Mouse (Mus musculus) MEL (cell line): ENCODE measurements around the gene Mrps21. TPM values are rescaled to one million over a fixed set of nuclear protein-coding genes. Genes with fewer than 3 reads are reported as not detected.

Experiments
- DNase-seq: peaks from one replicate; pipeline ENCODE4 v3.0.0; 2011; ENCODE audit warnings: low read depth, low spot score
- H3K27ac ChIP-seq: 2 replicates; pipeline ENCODE4 v1.5.1; 2012; ENCODE audit warnings: low read depth, mild to moderate bottlenecking, control low read depth, low read length, moderate library complexity; ENCODE audit not compliant: control insufficient read depth
- H3K27me3 ChIP-seq, 2 experiments: fragments of 150-350 bp in 1 of 2; sonication (generic) in 1 of 2; 2 replicates each; pipeline ENCODE4 v1.6.1; 2012; ENCODE audit warnings: low read length in 2 of 2, mild to moderate bottlenecking in 2 of 2, improper control_type of control experiment in 1 of 2, moderate library complexity in 1 of 2; ENCODE audit not compliant: insufficient read depth in 2 of 2, control insufficient read depth in 1 of 2
- H3K36me3 ChIP-seq, 2 experiments: 2 replicates each; pipeline ENCODE4 v1.6.1; 2012 to 2014; ENCODE audit warnings: low read length in 2 of 2, improper control_type of control experiment in 1 of 2, inconsistent platforms in 1 of 2, mild to moderate bottlenecking in 1 of 2; ENCODE audit not compliant: insufficient read depth in 2 of 2, control insufficient read depth in 1 of 2
- H3K4me1 ChIP-seq, 2 experiments: fragments of 150-350 bp in 1 of 2; sonication (generic) in 1 of 2; 2 replicates each; pipeline ENCODE4 v1.6.1; 2012; ENCODE audit warnings: low read length in 2 of 2, improper control_type of control experiment in 1 of 2, mild to moderate bottlenecking in 1 of 2; ENCODE audit not compliant: insufficient read depth in 2 of 2, control insufficient read depth in 1 of 2
- H3K4me3 ChIP-seq, 2 experiments: fragments of 150-350 bp in 1 of 2; sonication (generic) in 1 of 2; 2 replicates each; pipeline ENCODE4 v1.5.1; 2012; ENCODE audit warnings: low read depth in 2 of 2, low read length in 2 of 2, mild to moderate bottlenecking in 2 of 2, moderate library complexity in 2 of 2, control low read depth in 1 of 2, improper control_type of control experiment in 1 of 2; ENCODE audit not compliant: control insufficient read depth in 1 of 2, insufficient read depth in 1 of 2
- H3K79me2 ChIP-seq: 2 replicates; pipeline ENCODE4 v1.6.1; 2012; ENCODE audit warnings: mild to moderate bottlenecking, low read length, moderate library complexity; ENCODE audit not compliant: control insufficient read depth, poor library complexity, insufficient read depth
- H3K9ac ChIP-seq: 2 replicates; pipeline ENCODE4 v1.6.1; 2012; ENCODE audit warnings: low read depth, mild to moderate bottlenecking, control low read depth, low read length, moderate library complexity; ENCODE audit not compliant: control insufficient read depth, poor library complexity, severe bottlenecking
- H3K9me3 ChIP-seq: fragments of 150-350 bp; sonication (generic); replicated peaks from 2 replicates; pipeline ENCODE4 v1.6.1; 2012; ENCODE audit warnings: mild to moderate bottlenecking, low read length, improper control_type of control experiment, moderate library complexity; ENCODE audit not compliant: insufficient read depth
- CHD2 ChIP-seq: IDR thresholded peaks from 2 replicates; pipeline ENCODE4 v1.6.1; 2011; ENCODE audit warnings: low read length, improper control_type of control experiment
- EP300 ChIP-seq, 2 experiments: IDR thresholded peaks; 2 replicates each; pipeline ENCODE4 v1.6.1; 2011; ENCODE audit warnings: improper control_type of control experiment in 2 of 2, low read length in 2 of 2, low read depth in 1 of 2, mild to moderate bottlenecking in 1 of 2
- ETS1 ChIP-seq: IDR thresholded peaks from 2 replicates; pipeline ENCODE4 v1.6.1; 2012; ENCODE audit warnings: low read depth, mild to moderate bottlenecking, inconsistent platforms, low read length, improper control_type of control experiment, moderate library complexity
- GATA1 ChIP-seq: IDR thresholded peaks from 2 replicates; pipeline ENCODE4 v1.6.1; 2011; ENCODE audit warnings: low read depth, low read length, improper control_type of control experiment
- MAFK ChIP-seq: IDR thresholded peaks from 2 replicates; pipeline ENCODE4 v1.6.1; 2011; ENCODE audit warnings: low read depth, mild to moderate bottlenecking, low read length, improper control_type of control experiment, borderline replicate concordance
- MYC ChIP-seq: IDR thresholded peaks from 2 replicates; pipeline ENCODE4 v1.6.1; 2011; ENCODE audit warnings: low read depth, mild to moderate bottlenecking, low read length, improper control_type of control experiment, moderate library complexity
- NELFE ChIP-seq: IDR thresholded peaks from 2 replicates; pipeline ENCODE4 v1.6.1; 2011; ENCODE audit warnings: low read depth, low read length, improper control_type of control experiment
- POLR2A ChIP-seq, 2 experiments: IDR thresholded peaks; 2 replicates each; pipeline ENCODE4 v1.6.1; 2011 to 2012; ENCODE audit warnings: low read length in 2 of 2, mild to moderate bottlenecking in 2 of 2, control low read depth in 1 of 2, improper control_type of control experiment in 1 of 2, low read depth in 1 of 2, moderate library complexity in 1 of 2; ENCODE audit not compliant: control insufficient read depth in 1 of 2, insufficient read depth in 1 of 2, poor library complexity in 1 of 2
- POLR2AphosphoS2 ChIP-seq: IDR thresholded peaks from 2 replicates; pipeline ENCODE4 v1.6.1; 2011; ENCODE audit warnings: low read length, improper control_type of control experiment
- RCOR1 ChIP-seq: IDR thresholded peaks from 2 replicates; pipeline ENCODE4 v1.6.1; 2012; ENCODE audit warnings: low read depth, mild to moderate bottlenecking, inconsistent platforms, low read length, improper control_type of control experiment
- SMC3 ChIP-seq: IDR thresholded peaks from 2 replicates; pipeline ENCODE4 v1.6.1; 2011; ENCODE audit warnings: low read depth, low read length, improper control_type of control experiment
- TCF12 ChIP-seq: IDR thresholded peaks from 2 replicates; pipeline ENCODE4 v1.6.1; 2014; ENCODE audit warnings: low read depth, mild to moderate bottlenecking, inconsistent platforms, low read length, improper control_type of control experiment, moderate library complexity
- polyA plus RNA-seq, 2 experiments: library from polyadenylated mRNA; stranded (reverse) in 1 of 2; unstranded in 1 of 2; fragments of >175 nt in 1 of 2; fragments of >200 nt in 1 of 2; gene quantifications; 2 replicates each; pipeline versions ENCODE4 v1.2.1 to v1.2.4; 2012; ENCODE audit warnings: low replicate concordance in 2 of 2, low read depth in 1 of 2; ENCODE audit not compliant: insufficient read length in 2 of 2, insufficient read depth in 1 of 2, missing spikeins in 1 of 2
- total RNA-seq: library from RNA; depleted of rRNA; stranded (reverse); fragments of 300-350 nt; gene quantifications from 2 replicates; pipeline ENCODE4 v1.2.3, GENCODE M21; 2012

Gene Mrps21
- total and polyA plus RNA-seq, 3 experiments: 469 to 586 TPM; not detected in 1

- no peak overlapping the region for H3K4me3 ChIP-seq
- peak; percentile 48 for DNase-seq
- H3K4me1 ChIP-seq: peaks cover 0 to 7% of the 10 kb centered on the region in 2 experiments; a peak in 3 of 4 replicates
- H3K79me2 ChIP-seq: no peaks in the 10 kb centered on the region
- no peak overlapping the region for H3K9ac ChIP-seq
- TF ChIP-seq CHD2: no peak
- TF ChIP-seq MAFK: no peak; the same call in 1 of the 2 replicates
- peak; percentile 64; the same call in 1 of the 2 replicates for TF ChIP-seq TCF12
- TF ChIP-seq GATA1: peak; percentile 73
- peak; percentile 85; the same call in 1 of the 2 replicates for TF ChIP-seq RCOR1
- no peak for TF ChIP-seq SMC3
- TF ChIP-seq EP300 (IDR thresholded peaks at IDR 0.05; ENCODE audit: low read depth in 1 of 2, low read length in 2 of 2): peak; percentile 60 to 81
- no peak for TF ChIP-seq POLR2A (IDR thresholded peaks at IDR 0.05; ENCODE audit: control insufficient read depth in 1 of 2, insufficient read depth in 1 of 2, low read depth in 1 of 2, low read length in 2 of 2, poor library complexity in 1 of 2)
- TF ChIP-seq MYC: peak; percentile 52; the same call in 1 of the 2 replicates
- TF ChIP-seq ETS1: no peak
- no peaks in the 10 kb centered on the region for H3K27me3 ChIP-seq
- no peaks in the 10 kb centered on the region for H3K9me3 ChIP-seq
- peaks cover 29 to 81% of the 10 kb centered on the region in 2 experiments for H3K36me3 ChIP-seq
- 0 out of 2 replicates have a peak overlapping the region, but pooled peaks have one; percentile 17 for H3K27ac ChIP-seq
Observed at GRCm38 (mm10) chr3:95839250-95839649, 32.1 kb downstream of the Mrps21 start.

- no peaks in the 10 kb centered on the region for H3K27me3 ChIP-seq
- H3K9ac ChIP-seq: no peak overlapping the region
- H3K27ac ChIP-seq: no peak overlapping the region
- no peaks in the 10 kb centered on the region for H3K9me3 ChIP-seq
- H3K4me1 ChIP-seq: peaks cover 0 to 5% of the 10 kb centered on the region in 2 experiments; a peak in 2 of 4 replicates
- H3K79me2 ChIP-seq: no peaks in the 10 kb centered on the region
- TF ChIP-seq POLR2AphosphoS2 (peak; percentile 61; the same call in 1 of the 2 replicates), TCF12 (no peak), NELFE (no peak), RCOR1 (no peak), POLR2A (IDR thresholded peaks at IDR 0.05; ENCODE audit: control insufficient read depth in 1 of 2, insufficient read depth in 1 of 2, low read depth in 1 of 2, low read length in 2 of 2, poor library complexity in 1 of 2) (peak in 1 of 2 experiments; percentile 12; a peak in 1 of 4 replicates)
- TF ChIP-seq, all 39 proteins: peak for 2
- no peak for DNase-seq
- H3K36me3 ChIP-seq: peaks cover 9 to 52% of the 10 kb centered on the region in 2 experiments
- no peak overlapping the region for H3K4me3 ChIP-seq
Observed at GRCm38 (mm10) chr3:95829053-95829452, 42.3 kb downstream of the Mrps21 start.

- Histone ChIP-seq H3K36me3 (peaks cover 12 to 29% of the 10 kb centered on the region in 2 experiments), H3K27ac (no peak overlapping the region), H3K4me1 (peaks cover 0 to 5% of the 10 kb centered on the region in 2 experiments; a peak in 3 of 4 replicates), H3K4me3 (no peak overlapping the region), H3K9ac (no peak overlapping the region), H3K27me3 (no peaks in the 10 kb centered on the region), H3K9me3 (no peaks in the 10 kb centered on the region), H3K79me2 (no peaks in the 10 kb centered on the region)
- TF ChIP-seq POLR2A (IDR thresholded peaks at IDR 0.05; ENCODE audit: control insufficient read depth in 1 of 2, insufficient read depth in 1 of 2, low read depth in 1 of 2, low read length in 2 of 2, poor library complexity in 1 of 2) (no peak), MAFK (no peak)
- no peak for DNase-seq
Observed at GRCm38 (mm10) chr3:95826275-95826674, 45.0 kb downstream of the Mrps21 start.
